Mouse (Mus musculus): ENCODE data around the gene Hoxa4. TPM values are rescaled to one million over a fixed set of nuclear protein-coding genes. Genes with fewer than 3 reads are reported as not detected.

Gene Hoxa4
- total RNA-seq, 4 experiments from 2014 or later: not detected

DNA sequence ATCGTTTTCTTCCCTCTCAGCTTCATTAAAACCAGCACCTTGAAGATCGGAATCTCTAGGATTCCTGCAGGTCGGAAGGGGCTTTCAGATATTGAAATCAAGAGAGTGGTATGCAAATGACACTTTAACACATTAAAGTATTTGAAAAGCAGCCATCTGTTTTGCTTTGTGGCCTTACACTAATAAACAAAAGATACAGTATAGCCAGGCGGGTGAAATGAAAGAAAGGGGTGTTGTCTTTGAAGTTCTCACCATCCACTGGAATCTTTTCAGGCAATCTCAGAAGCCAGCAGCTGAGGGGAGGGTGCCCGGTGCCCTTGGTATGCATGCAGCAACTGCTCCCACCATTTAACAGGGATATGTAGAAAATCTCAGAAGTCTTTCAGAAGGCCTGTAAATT is 37.5 kb downstream of the Hoxa4 start:
- DNase-seq (ENCODE audit: low spot score in 2 of 2): no peak

DNA sequence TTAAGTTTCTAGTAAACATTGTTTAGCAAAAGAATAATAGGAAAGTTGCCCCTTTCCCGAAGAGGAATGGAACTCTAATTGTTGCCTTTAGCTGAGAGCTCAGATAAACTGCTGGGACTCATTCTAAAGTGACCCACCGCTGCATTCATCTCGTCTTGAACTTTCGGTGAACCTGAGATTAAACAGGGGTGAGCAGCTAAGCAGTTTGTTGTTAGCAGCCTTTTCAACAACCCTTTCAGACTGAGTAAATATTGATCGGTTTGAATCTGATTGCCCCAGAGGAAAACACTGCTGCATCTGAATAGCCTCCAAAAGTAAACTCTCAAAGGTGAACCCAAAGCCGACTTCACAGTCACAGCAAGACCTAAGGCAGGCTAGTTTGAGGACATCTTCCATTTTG is 38.3 kb downstream of the Hoxa4 start:
- DNase-seq (ENCODE audit: low spot score in 2 of 2): no peak

DNA sequence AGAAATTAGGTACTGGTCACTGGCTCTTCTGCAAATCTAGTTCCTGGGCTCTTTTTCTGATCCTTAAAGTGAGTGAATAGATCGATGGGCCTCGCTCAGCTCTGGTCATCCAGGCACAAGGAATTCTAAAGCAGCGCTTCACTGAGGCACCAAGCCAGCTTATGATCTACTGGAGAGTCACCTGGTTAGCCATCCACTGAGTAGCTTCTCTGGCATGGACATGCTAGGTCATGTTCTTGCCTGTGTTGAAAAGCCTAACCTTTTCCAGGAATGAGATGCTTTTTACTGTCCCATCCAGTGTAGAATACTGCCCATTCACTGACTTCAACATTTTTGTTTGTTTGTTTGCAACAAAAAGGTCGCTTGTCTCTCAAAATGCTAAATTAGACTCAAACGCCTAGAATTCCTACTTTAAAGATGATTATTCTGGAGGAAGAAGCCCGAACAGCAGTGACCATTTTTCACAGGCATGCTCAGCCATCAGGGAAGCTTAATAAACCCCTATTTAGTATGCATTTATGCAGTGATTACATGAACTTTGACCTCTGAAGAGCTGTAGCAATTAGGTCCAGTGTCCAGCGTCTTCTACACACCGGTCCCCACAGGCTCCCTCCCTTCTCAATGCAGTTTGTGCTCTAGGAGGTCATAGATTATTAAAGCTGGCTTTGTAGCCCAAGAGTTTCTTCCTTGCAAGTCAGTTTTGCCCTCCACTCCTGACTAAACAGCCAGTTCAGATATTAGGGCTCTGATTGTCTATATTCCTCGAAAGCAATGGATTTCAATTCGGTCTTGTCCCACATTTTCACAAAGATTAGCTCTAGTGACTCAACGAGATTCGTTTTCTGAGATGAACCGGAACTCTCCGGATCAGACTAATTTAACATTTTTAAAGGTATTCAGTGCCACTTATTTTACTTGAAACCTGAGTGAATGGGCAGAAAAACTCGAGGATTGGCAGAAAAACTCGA is 39.0 kb downstream of the Hoxa4 start:
- no peak for DNase-seq (ENCODE audit: low spot score in 2 of 2)

DNA sequence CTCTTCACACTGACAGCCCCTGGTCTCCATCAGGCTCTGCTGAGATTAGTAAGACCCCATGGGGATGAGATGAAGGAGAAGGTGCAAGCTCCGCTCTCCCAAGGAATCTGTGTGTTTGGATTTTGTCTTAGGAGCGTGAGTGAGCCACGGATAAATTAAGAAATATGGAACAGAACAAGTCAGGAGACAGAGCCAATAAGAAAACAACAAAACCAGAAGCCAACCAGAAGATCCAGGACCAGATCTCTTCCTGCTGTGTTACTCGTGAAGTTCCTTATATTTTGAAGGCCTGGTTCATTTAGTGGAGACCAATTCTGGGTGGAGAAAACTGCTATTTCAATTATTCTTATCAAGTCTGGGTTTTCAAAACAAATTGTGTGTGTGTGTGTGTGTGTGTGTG is 40.0 kb downstream of the Hoxa4 start:
- no peak for DNase-seq (ENCODE audit: low spot score in 2 of 2)

GRCm38 (mm10) chr6:52150401-52150966 is 41.1 kb downstream of the Hoxa4 start:
- no peak for DNase-seq (ENCODE audit: low spot score in 2 of 2)

Small RNA genes within 50 kb of the gene (microRNA-seq; reads per million reads assigned to microRNA genes)
- 1.8 to 4.6 reads per million in 2 experiments for gene Mir196b

Other genes with a start within 250 kb of the Hoxa4 start
- gene Skap2, start 179.2 kb downstream of the Hoxa4 start, total RNA-seq (2022): 10 to 100 TPM; 14.0 to 20.9 (median 18.5) TPM
- gene Hoxa1, start 33.4 kb downstream of the Hoxa4 start, total RNA-seq (2022): not detected
- gene Hoxa2, start 26.9 kb downstream of the Hoxa4 start, total RNA-seq (2022): not detected
- not detected for gene 5730596B20Rik, start 14.3 kb downstream of the Hoxa4 start, total RNA-seq (2022)
- not detected for gene Hoxa5, start 12.8 kb upstream of the Hoxa4 start, total RNA-seq (2022)
- not detected for gene Hoxa6, start 17.0 kb upstream of the Hoxa4 start, total RNA-seq (2022)
- not detected for gene Hoxa3, start 21.6 kb upstream of the Hoxa4 start, total RNA-seq (2022)
- not detected for gene Gm28308, start 21.6 kb upstream of the Hoxa4 start, total RNA-seq (2022)
- not detected for gene Hoxa7, start 30.1 kb upstream of the Hoxa4 start, total RNA-seq (2022)
- gene Hoxa9, start 39.3 kb upstream of the Hoxa4 start, total RNA-seq (2022): not detected
- gene Hoxa10, start 49.1 kb upstream of the Hoxa4 start, total RNA-seq (2022): not detected
- gene Hoxa11, start 54.1 kb upstream of the Hoxa4 start, total RNA-seq (2022): not detected
- gene Hoxa13, start 69.1 kb upstream of the Hoxa4 start, total RNA-seq (2022): not detected
- not detected for gene Evx1, start 121.7 kb upstream of the Hoxa4 start, total RNA-seq (2022)